Comparison of ENCODE assay signal across 15 mouse cellular contexts in the genomic region with DNA sequence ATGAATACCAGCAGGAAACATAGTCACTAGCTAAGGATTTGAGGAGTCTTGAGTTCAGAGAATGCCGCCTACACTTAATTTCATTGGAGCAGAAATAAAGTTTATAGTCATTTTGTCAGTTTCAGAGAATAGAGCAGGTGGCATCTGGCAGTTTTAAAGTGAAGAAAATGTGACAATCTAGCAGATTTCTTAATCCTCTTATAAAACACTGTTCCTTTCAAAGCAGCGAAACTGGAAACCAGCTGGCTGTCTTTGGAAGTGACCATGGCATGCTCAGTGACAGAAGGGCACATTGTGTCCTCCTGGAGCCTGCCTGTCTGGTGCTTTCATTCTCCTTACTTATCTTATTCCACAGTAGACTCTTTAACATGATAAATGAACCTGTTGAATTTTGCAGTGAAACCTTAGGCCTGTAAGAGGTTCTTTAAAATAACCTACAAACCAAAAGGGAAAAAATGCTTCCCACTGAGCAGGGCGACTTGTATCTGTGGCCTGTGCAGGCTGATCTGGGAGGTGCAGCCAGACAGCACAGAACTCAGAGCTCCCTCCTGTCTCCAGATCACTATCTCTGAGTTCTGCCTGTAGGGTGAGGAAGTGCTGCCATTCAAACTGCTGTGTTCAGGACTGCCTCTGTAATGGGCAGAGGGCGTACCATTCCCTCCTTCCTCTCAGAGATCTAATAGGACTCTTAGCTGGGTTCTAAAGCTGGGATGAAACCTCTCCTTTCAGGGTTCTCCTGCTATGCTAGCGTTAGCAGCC.
DNase-seq lines count a peak whose midpoint lies in the region; ATAC-seq and TF ChIP-seq lines count a peak whose summit lies in the region.
"Had no signal": no experiment of that assay in that cellular context is flagged by ENCODE, and none has a peak within 500 bp of the region (broad histone marks: within the 10 kb centered on the region; RNA-seq: fewer than 3 reads in every experiment).

No protein-coding gene starts in this region.

- no peak for TF ChIP-seq CTCF in lung, postnatal 0 days (IDR thresholded peaks at IDR 0.05)
- TF ChIP-seq CTCF in forebrain, postnatal 0 days (IDR thresholded peaks at IDR 0.05; ENCODE audit: low read depth) = no peak

- peak; percentile 69 for DNase-seq in heart, adult 11 months
- no peak for DNase-seq in heart, postnatal 4 days
- peak; percentile 49 for DNase-seq in lung, postnatal 0 days (ENCODE audit: low spot score)
- no peak for DNase-seq in lung, adult 18-20 months
- DNase-seq in brain, adult 2 months (ENCODE audit: low read depth, low spot score) = peak; percentile 68
- DNase-seq in forebrain, postnatal 0 days = no peak
- no peak for DNase-seq in ovary, adult 18-20 months (ENCODE audit: low spot score)
- no peak for DNase-seq in ovary, postnatal 14 days (ENCODE audit: low spot score)
- DNase-seq: B cell, adult 2 months; cerebellum, postnatal 10 days; left cerebral cortex, postnatal 4 days; thymus, postnatal 4 days had no signal

- H3K4me2 ChIP-seq in lung, postnatal 0 days (replicated peaks; ENCODE audit: low read depth, low read length) = no peak overlapping the region
- no peak overlapping the region for H3K4me2 ChIP-seq in forebrain, postnatal 0 days (ENCODE audit: low read depth)
- H3K4me2 ChIP-seq: heart, embryonic 15.5 days; liver, embryonic 15.5 days had no signal

- no peaks in the 10 kb centered on the region for H3K36me3 ChIP-seq in lung, postnatal 0 days (ENCODE audit: insufficient read depth, low read length)
- no peaks in the 10 kb centered on the region for H3K36me3 ChIP-seq in forebrain, postnatal 0 days (ENCODE audit: insufficient read depth)
- H3K36me3 ChIP-seq: liver, embryonic 15.5 days had no signal

- no peaks in the 10 kb centered on the region for H3K9me3 ChIP-seq in lung, postnatal 0 days (ENCODE audit: low read length)
- H3K9me3 ChIP-seq in forebrain, postnatal 0 days (ENCODE audit: low read length) = no peaks in the 10 kb centered on the region
- H3K9me3 ChIP-seq: heart, embryonic 15.5 days; liver, embryonic 15.5 days had no signal

- ATAC-seq in lung, postnatal 0 days = peak; percentile 44; the same call in 1 of the 2 replicates
- ATAC-seq in forebrain, postnatal 0 days = peak; percentile 34; the same call in 1 of the 2 replicates
- ATAC-seq: hindbrain, embryonic 16.5 days had no signal

- H3K27me3 ChIP-seq in lung, postnatal 0 days (replicated peaks; ENCODE audit: insufficient read depth, low read length) = no peaks in the 10 kb centered on the region
- H3K27me3 ChIP-seq in forebrain, postnatal 0 days (ENCODE audit: insufficient read depth, low read length) = no peaks in the 10 kb centered on the region
- H3K27me3 ChIP-seq: heart, embryonic 15.5 days; liver, embryonic 15.5 days had no signal

- H3K27ac ChIP-seq in lung, postnatal 0 days (ENCODE audit: low read length) = no peak overlapping the region
- H3K27ac ChIP-seq in forebrain, postnatal 0 days (ENCODE audit: low read depth, low read length) = peak overlapping the region; percentile 29; the same call in 1 of the 2 replicates
- H3K27ac ChIP-seq: heart, embryonic 15.5 days; liver, embryonic 15.5 days had no signal

- no peak overlapping the region for H3K4me3 ChIP-seq in lung, postnatal 0 days (ENCODE audit: low read depth, low read length)
- H3K4me3 ChIP-seq in forebrain, postnatal 0 days (ENCODE audit: low read depth, low read length) = no peak overlapping the region
- H3K4me3 ChIP-seq: heart, embryonic 15.5 days; liver, embryonic 15.5 days had no signal

- no peak overlapping the region for H3K9ac ChIP-seq in lung, postnatal 0 days (replicated peaks; ENCODE audit: low read depth)
- no peak overlapping the region for H3K9ac ChIP-seq in forebrain, postnatal 0 days
- H3K9ac ChIP-seq: heart, embryonic 15.5 days; liver, embryonic 15.5 days had no signal

- H3K4me1 ChIP-seq in lung, postnatal 0 days (ENCODE audit: insufficient read depth, low read depth, low read length) = peaks cover 7% of the 10 kb centered on the region; the same call in 1 of the 2 replicates
- H3K4me1 ChIP-seq in forebrain, postnatal 0 days (ENCODE audit: insufficient read depth) = peaks cover 17% of the 10 kb centered on the region
- H3K4me1 ChIP-seq: liver, embryonic 15.5 days had no signal

- TF ChIP-seq EP300 in lung, postnatal 0 days (IDR thresholded peaks at IDR 0.05) = peak; percentile 52; the same call in 1 of the 2 replicates

- 74% methylated on average over 5 of the region's 5 CpGs for WGBS in lung, postnatal 0 days
- 37% methylated on average over 5 of the region's 5 CpGs for WGBS in forebrain, postnatal 0 days

Comparison
In these comparisons a context has a peak if more than half of its experiments do, and no peak if none do; other contexts are left out.
1. DNase-seq: peak in heart, adult 11 months (single experiment), lung, postnatal 0 days (single experiment) and brain, adult 2 months (single experiment); none in heart, postnatal 4 days (single experiment), lung, adult 18-20 months (0 of 2), forebrain, postnatal 0 days (single experiment), ovary, adult 18-20 months (single experiment) and ovary, postnatal 14 days (single experiment).